Mouse (Mus musculus) mature B cell (primary cell): ENCODE measurements around the gene Hdac9.

Experiments used
- in situ Hi-C: fragments of 300-500 bp; cut with MboI; formaldehyde crosslinking; loops from 2 replicates; pipeline ENCODE4 v1.14.3; 2019

The Hdac9 gene

GRCm38 (mm10) chr12:34697981-34698380 lies 218.9 kb downstream of the Hdac9 start:
- in situ Hi-C loops, result no loop called here

DNA sequence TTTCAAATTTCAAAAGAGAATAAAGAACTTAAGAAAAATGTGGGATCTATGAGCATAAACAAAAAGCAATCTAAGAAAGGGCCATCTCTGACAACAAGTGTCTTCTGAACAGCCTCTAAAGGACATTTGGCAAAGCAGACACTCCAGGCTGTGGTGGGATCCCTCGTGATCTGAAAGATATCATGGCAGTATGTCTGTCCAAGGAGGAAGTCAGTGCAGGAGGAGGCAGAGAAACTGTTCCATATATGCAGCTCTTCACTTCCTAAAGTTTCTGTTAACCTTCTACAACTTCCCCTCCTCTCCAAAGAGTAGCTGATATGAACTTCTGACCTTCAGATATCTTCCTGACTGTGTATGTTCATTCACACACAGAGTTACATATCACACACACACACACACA lies 220.2 kb downstream of the Hdac9 start:
- in situ Hi-C loops, result no loop called here

- in situ Hi-C loops, result no loop called here
These were observed 228.0 kb downstream of the Hdac9 start for GRCm38 (mm10) chr12:34688941-34689340.

DNA sequence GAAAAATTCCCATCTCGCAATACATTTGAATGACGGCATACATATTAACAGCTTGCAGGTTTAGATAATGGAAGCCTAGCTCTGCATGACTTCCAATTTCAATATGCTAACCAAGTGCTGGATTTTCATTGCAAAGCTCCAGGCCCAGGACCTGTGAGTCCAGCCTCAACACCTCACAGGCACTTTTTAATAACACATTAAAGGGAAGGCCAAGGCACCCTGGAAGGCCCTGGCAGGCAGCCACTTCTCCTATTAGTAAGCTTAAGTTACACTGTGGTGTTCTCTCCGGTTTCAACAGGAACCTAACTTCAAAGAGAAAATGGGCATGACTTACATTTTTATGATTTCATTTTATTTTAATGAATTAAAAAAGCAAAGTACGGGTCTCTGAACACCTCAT lies 233.5 kb downstream of the Hdac9 start:
- in situ Hi-C loops, result no loop called here

DNA sequence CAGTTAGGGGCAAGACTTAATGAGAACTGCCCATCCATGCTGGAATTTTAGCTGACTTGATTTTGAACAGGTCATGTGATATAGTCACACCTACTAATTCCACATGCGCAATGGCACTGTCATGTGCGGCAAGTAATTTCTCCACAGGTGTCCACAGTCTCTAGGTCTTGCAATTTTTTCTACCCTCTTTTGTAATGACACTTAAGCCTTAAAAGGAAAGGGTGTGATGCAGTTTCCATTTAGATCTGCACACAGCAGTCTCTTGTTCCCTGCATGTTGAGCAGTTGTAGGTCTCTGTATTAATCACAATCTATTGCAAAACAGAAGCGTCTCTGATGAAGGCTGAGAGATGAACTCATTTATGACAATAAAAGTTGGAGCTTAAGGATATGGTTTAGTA lies 234.2 kb downstream of the Hdac9 start:
- in situ Hi-C loops, result no loop called here

DNA sequence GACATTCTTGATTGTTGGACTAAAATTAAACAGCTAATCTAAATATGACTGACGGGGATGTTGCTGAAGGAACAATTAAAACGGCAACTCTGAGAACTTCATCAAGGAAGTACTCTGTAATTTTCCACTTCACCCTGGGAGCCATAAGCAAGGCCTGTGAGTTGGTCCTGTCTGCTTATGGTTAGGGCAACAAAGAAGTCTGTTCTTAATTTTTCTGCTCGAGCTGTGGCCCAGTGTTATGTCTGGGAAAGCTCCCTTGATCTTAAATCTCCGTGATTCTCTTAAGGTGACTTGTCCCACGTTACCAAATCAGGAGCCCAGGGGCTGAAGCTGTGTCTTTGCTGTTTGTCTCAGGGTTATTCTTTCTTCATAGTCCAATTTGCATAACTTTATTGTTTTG lies 236.3 kb downstream of the Hdac9 start:
- in situ Hi-C loops, result no loop called here

DNA sequence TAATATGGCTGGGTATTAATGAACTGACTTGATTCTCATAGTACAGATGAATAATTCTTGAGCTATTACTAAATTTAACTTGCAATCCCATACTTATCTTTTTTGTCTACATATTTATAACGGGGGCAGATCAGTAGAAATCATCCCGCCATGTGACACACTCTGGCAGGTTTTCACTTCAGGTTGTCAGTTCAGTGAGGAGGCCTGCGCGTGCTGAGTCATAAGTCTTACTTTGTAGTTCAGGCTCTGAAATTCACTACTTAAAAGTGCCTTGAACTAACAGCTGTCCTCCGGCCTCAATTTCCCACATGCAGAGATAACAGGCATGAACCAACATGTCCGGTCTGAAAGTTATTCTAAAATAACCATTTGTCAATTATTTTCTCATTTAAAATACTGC lies 239.8 kb downstream of the Hdac9 start:
- in situ Hi-C loops, result no loop called here

GRCm38 (mm10) chr12:34674235-34674634 lies 242.7 kb downstream of the Hdac9 start:
- in situ Hi-C loops, result loop anchor here (25.0 kb wide), 1 partner anchor 1262 kb away; no protein-coding TSS in a partner anchor

DNA sequence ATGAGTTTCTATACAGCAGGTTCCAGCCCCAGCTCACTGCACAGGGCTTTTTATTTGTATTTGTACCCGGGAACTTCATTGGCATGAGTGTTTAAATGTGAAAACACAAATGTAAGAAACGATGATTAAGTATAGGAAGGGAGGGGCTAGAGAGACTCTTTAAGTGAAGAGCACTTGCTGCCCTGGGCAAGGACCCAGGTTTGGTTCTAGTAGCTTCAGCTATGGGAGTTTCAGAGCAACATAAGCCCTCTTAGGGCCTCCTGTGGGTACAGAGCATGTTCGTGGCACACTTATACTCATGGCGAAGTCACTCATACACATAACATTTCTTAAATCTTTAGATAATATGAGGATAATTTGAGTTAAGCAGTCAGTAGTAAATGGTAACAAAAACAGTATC lies 243.4 kb downstream of the Hdac9 start:
- in situ Hi-C loops, result loop anchor here (25.0 kb wide), 1 partner anchor 1261 kb away; no protein-coding TSS in a partner anchor

DNA sequence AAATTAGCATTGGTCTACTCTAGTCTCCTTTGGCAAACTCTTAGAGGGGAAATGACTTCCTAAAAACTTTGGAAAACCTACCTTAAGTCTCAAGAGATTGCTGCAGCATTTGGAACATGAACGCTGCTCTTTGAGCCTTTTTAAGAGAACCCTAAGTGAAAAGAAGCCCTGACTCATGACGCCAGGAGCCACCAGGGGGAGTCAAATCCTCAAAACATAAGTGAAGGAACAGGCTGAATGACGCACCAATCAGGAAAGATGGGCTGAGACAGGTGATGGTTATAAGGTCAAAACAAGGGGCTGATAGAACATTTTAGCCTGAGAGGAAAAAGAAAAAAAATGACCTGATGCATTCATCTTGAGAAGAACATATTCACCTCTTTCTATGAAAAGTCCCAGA lies 252.1 kb downstream of the Hdac9 start:
- in situ Hi-C loops, result loop anchor here (10.0 to 25.0 kb wide), 2 partner anchors 520 to 1252 kb away; no protein-coding TSS in a partner anchor

- in situ Hi-C loops, result loop anchor here (10.0 to 25.0 kb wide), 2 partner anchors 523 to 1249 kb away; no protein-coding TSS in a partner anchor
These were observed 255.5 kb downstream of the Hdac9 start for GRCm38 (mm10) chr12:34661378-34661777.

GRCm38 (mm10) chr12:34660027-34660426 lies 256.9 kb downstream of the Hdac9 start:
- in situ Hi-C loops, result loop anchor here (10.0 to 25.0 kb wide), 2 partner anchors 525 to 1248 kb away; no protein-coding TSS in a partner anchor

- in situ Hi-C loops, result loop anchor here (25.0 kb wide), 1 partner anchor 1246 kb away; no protein-coding TSS in a partner anchor
These were observed 258.3 kb downstream of the Hdac9 start for GRCm38 (mm10) chr12:34658568-34658967.

- in situ Hi-C loops, result loop anchor here (25.0 kb wide), 1 partner anchor 1246 kb away; no protein-coding TSS in a partner anchor
These were observed 258.8 kb downstream of the Hdac9 start for GRCm38 (mm10) chr12:34658119-34658518.

- in situ Hi-C loops, result loop anchor here (25.0 kb wide), 1 partner anchor 1241 kb away; no protein-coding TSS in a partner anchor
These were observed 263.3 kb downstream of the Hdac9 start for GRCm38 (mm10) chr12:34653615-34654014.

- in situ Hi-C loops, result no loop called here
These were observed 268.1 kb downstream of the Hdac9 start for GRCm38 (mm10) chr12:34648753-34649152.

GRCm38 (mm10) chr12:34641705-34642259 lies 275.1 kb downstream of the Hdac9 start:
- in situ Hi-C loops, result no loop called here

GRCm38 (mm10) chr12:34637238-34638124 lies 279.4 kb downstream of the Hdac9 start:
- in situ Hi-C loops, result no loop called here

DNA sequence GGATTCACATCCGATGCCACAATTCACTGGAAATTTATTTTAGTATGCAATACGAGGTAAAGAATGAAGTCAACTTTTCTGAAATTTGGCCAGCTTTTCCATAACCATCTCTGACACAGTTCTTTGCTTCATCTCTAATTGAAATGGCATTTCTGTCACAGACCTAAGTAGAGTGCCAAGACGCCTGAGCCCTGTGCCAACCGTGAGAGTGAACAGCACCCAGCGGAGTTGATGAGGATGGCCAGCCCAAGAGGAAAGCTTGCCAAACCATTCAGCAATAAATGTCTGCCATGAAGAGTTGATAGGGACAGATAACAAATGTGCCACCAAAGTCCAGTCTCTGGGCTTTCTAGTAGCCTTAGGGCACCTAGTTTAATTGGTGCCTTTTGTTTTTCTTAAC lies 297.8 kb downstream of the Hdac9 start:
- in situ Hi-C loops, result no loop called here

GRCm38 (mm10) chr12:34618321-34618720 lies 298.6 kb downstream of the Hdac9 start:
- in situ Hi-C loops, result no loop called here

GRCm38 (mm10) chr12:34617836-34618235 lies 299.1 kb downstream of the Hdac9 start:
- in situ Hi-C loops, result no loop called here

GRCm38 (mm10) chr12:34614796-34615195 lies 302.1 kb downstream of the Hdac9 start:
- in situ Hi-C loops, result no loop called here

- in situ Hi-C loops, result no loop called here
These were observed 304.4 kb downstream of the Hdac9 start for GRCm38 (mm10) chr12:34612511-34612910.
